Mouse (Mus musculus) spleen, adult 2 months (tissue): ENCODE data around the gene Zfhx3. TPM values are rescaled to one million over a fixed set of nuclear protein-coding genes. Genes with fewer than 3 reads are reported as not detected.

Experiments used
- DNase-seq, 2 experiments: peaks; one replicate each; pipeline versions ENCODE4 v3.0.0 to v3.0.0-alpha.2; 2012 to 2021; ENCODE audit warnings: low spot score in 2 of 2, low read depth in 1 of 2
- H3K27ac ChIP-seq: fragments of 200-500 bp; 2 replicates; pipeline ENCODE4 v1.5.1; 2012; ENCODE audit warnings: low read length, inconsistent platforms; ENCODE audit not compliant: insufficient read depth
- H3K27me3 ChIP-seq: fragments of 200-500 bp; 2 replicates; pipeline ENCODE4 v1.6.1; 2012; ENCODE audit warnings: mild to moderate bottlenecking, moderate library complexity, low read length, inconsistent platforms; ENCODE audit not compliant: control insufficient read depth, insufficient read depth
- H3K36me3 ChIP-seq: fragments of 200-500 bp; 2 replicates; pipeline ENCODE4 v1.6.1; 2012; ENCODE audit warnings: mild to moderate bottlenecking, low read length, inconsistent platforms; ENCODE audit not compliant: control insufficient read depth, insufficient read depth
- H3K4me1 ChIP-seq: fragments of 200-500 bp; 2 replicates; pipeline ENCODE4 v1.6.1; 2011; ENCODE audit warnings: inconsistent platforms; ENCODE audit not compliant: control insufficient read depth, insufficient read depth, insufficient read length
- H3K4me3 ChIP-seq: fragments of 200-500 bp; 2 replicates; pipeline ENCODE4 v1.5.1; 2011; ENCODE audit warnings: mild to moderate bottlenecking, inconsistent platforms; ENCODE audit not compliant: insufficient read depth, insufficient read length; ENCODE audit errors: extremely low read depth
- CTCF ChIP-seq: fragments of 200-500 bp; IDR thresholded peaks from 2 replicates; pipeline ENCODE4 v1.5.1; 2011; ENCODE audit warnings: mild to moderate bottlenecking, inconsistent platforms; ENCODE audit not compliant: insufficient read depth, insufficient read length, insufficient replicate concordance; ENCODE audit errors: extremely low read depth
- POLR2A ChIP-seq: fragments of 200-500 bp; IDR thresholded peaks from 2 replicates; pipeline ENCODE4 v1.6.1; 2011; ENCODE audit warnings: low read depth, low read length, inconsistent platforms
- WGBS: fragments of 180-500 bp; shearing (Covaris S2); methylation state at CpG from one replicate; pipeline ENCODE4 v1.1.7; 2018; 5-methylcytosine and 5-hydroxymethylcytosine counted together
- polyA plus RNA-seq: library from polyadenylated mRNA; depleted of rRNA; stranded (reverse); fragments of >200 nt; gene quantifications from 2 replicates; pipeline ENCODE4 v1.2.3, GENCODE M21; 2012

The Zfhx3 gene
- polyA plus RNA-seq, 1 experiment: 1.5 TPM

DNA sequence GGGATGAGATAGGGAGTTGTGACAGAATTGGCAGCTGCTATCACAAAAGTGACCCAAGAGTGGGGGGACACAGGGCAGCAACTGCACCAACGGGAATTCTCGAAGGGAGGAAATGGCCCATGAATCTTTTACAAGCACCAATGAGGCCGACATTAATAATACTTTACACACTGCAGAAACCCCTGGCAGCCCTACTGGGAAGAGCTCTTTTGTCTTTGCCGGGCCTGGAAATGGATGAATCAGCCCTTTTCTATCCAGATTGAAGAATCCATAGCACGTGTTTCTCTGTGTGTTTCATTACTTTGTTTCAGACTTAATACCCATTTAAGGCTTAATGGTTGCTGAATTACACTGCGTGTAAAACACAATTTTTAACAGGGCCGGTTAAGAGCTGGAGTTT lies 430.6 kb downstream of the Zfhx3 start:
- H3K27ac ChIP-seq: no peak overlapping the region
- H3K4me1 ChIP-seq: no peaks in the 10 kb centered on the region
- H3K27me3 ChIP-seq: no peaks in the 10 kb centered on the region
- H3K36me3 ChIP-seq: no peaks in the 10 kb centered on the region
- H3K4me3 ChIP-seq: no peak overlapping the region
- WGBS: 65% methylated on average over 7 of the region's 7 CpGs
- TF ChIP-seq CTCF: no peak
- DNase-seq: no peak

DNA sequence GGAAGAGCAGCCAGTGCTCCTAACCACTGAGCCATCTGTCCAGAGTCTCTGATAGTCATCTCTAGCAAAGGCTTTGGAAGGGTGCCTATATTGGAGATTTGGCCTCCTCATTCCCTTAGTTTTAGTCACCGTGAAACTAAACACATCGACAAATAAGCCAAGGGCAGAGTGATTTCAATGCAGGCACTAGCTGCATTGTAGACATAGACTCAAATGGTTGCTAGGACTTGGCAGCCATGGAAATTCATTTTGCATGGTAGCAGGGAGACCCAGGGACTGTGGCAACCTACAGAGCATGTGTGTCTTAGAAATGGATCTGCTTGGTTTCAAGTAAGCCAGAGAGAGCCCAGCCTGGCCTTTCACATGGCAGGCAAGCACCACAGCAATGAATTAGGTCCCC lies 435.6 kb downstream of the Zfhx3 start:
- Histone ChIP-seq H3K36me3 (no peaks in the 10 kb centered on the region), H3K4me1 (no peaks in the 10 kb centered on the region), H3K27me3 (no peaks in the 10 kb centered on the region), H3K4me3 (no peak overlapping the region), H3K27ac (no peak overlapping the region)
- no peak for TF ChIP-seq POLR2A
- no peak for DNase-seq
- WGBS: 91% methylated on average over 2 of the region's 2 CpGs

DNA sequence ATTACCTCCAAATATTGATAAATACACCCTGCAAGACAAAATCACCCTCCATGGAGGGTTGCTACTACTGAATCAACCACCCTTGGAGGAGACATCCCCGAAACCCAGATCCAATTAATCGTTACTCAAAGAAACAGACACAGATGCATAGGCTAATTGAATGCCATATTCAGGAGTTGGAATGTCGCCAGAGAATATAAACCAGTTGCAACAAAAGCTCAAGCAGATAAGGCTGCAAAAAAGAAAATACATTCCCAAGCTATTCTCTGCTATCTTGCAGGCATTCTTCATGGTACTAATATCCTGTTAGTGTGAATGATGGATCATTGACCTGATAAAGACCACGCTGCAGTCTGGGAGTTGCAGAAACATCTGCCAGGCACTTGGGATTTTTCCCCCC lies 440.7 kb downstream of the Zfhx3 start:
- H3K27me3 ChIP-seq: no peaks in the 10 kb centered on the region
- no peak overlapping the region for H3K27ac ChIP-seq
- H3K4me3 ChIP-seq: no peak overlapping the region
- TF ChIP-seq POLR2A (no peak), CTCF (no peak)
- peaks cover 3% of the 10 kb centered on the region; the same call in 1 of the 2 replicates for H3K4me1 ChIP-seq
- WGBS: 85% methylated on average over 4 of the region's 4 CpGs
- no peak for DNase-seq
- no peaks in the 10 kb centered on the region for H3K36me3 ChIP-seq

DNA sequence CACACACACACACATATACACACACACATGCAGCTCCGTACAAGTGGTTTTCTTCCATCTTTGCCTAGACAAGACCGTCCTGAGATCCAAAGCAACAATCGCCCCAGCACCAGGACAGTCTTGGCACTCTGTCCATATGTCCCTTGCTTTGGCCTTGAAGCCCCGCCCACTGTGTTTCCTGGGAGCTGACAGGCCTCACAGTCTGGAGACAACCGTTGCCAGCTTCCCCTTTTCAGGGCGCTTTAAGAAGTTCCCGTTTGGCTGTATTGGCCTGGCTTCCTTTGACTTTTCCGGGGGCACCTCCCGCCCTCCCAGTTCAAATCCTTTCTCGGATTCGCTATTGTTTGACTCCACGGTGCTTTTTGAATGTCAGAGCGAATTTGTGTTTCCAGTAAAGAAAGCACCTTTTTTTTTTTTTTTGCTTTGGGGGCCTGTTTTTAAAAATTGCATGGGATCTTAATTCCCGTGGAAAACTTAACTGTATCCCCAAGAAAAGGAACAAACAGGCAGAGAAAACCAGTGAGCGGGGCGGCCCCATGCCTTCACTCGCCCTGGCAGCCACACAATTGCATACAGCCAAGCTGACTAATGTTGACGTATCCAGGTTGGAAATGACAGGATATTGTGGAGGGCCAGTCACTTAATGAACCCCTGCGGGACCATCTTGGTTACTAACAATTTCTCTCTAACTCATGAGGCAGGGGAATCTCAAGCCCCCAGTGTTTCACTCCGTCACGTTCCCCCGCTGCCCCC lies 444.9 kb downstream of the Zfhx3 start:
- 28% methylated on average over 22 of the region's 22 CpGs for WGBS
- H3K4me3 ChIP-seq: no peak overlapping the region
- no peaks in the 10 kb centered on the region for H3K36me3 ChIP-seq
- H3K27me3 ChIP-seq: no peaks in the 10 kb centered on the region
- no peak overlapping the region for H3K27ac ChIP-seq
- peaks cover 3% of the 10 kb centered on the region; the same call in 1 of the 2 replicates for H3K4me1 ChIP-seq
- DNase-seq: no peak
- TF ChIP-seq POLR2A: no peak
- TF ChIP-seq CTCF: no peak

DNA sequence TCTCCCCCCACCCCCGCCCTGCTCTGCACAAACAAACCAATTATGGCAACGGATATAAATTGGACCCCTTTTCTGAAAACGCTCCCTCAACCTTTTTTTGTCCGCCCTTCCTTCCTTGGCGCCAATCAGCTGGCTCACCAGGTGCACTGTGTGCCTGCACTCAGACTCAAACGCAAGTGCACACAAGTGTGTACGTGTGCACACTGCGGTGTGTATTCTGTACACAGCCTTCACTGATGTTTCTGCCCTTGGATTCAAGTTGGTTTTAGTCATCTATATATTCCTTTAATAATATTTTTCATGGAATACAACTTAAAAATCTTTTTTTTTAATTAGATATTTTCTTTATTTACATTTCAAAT lies 445.4 kb downstream of the Zfhx3 start:
- H3K4me3 ChIP-seq: no peak overlapping the region
- no peak overlapping the region for H3K27ac ChIP-seq
- H3K36me3 ChIP-seq: no peaks in the 10 kb centered on the region
- TF ChIP-seq POLR2A (no peak), CTCF (no peak)
- no peak for DNase-seq
- H3K4me1 ChIP-seq: peaks cover 4% of the 10 kb centered on the region; the same call in 1 of the 2 replicates
- WGBS: 80% methylated on average over 8 of the region's 8 CpGs
- H3K27me3 ChIP-seq: no peaks in the 10 kb centered on the region

DNA sequence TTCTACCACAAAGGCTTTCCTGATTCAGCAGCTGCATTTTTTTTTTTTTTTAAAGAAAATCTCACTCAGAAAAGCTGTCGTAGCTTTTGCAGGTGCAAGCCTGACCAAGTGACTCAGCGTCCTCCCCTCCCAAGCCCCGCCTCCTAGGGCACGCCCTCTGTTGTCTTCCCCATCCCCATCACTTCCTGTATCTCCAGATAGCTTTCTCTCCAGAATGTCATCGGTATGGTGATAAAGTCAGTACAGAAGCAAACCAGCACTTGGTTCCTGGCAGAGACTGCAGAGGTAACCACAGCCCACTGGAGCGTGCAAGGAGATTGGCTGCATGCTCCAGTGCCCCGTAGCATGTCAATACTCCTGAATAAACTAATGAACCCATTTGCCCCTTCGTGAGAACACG lies 450.5 kb downstream of the Zfhx3 start:
- no peak for TF ChIP-seq POLR2A
- no peak for TF ChIP-seq CTCF
- Histone ChIP-seq H3K27ac (no peak overlapping the region), H3K36me3 (no peaks in the 10 kb centered on the region), H3K4me3 (no peak overlapping the region), H3K27me3 (no peaks in the 10 kb centered on the region), H3K4me1 (peaks cover 2% of the 10 kb centered on the region; the same call in 1 of the 2 replicates)
- 13% methylated on average over 9 of the region's 9 CpGs for WGBS
- DNase-seq: no peak

DNA sequence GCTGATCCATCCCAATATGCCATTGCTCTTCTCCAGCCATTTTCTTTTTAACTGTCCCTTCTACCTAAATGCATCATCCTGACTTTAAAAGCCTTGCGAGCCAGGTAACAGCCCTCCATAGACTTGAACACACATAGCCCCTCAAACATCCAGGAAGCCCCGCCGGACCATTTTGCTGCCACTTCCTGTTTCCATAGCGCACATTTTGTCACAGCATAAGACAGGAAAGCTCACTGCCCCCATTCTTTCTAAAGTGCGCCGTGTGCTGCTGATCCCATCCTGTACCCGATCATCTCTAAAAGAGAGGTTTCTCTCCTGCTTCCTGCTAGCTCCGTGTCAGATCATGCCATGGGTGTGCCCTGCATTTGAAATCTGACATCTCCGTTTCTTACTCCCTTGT lies 459.7 kb downstream of the Zfhx3 start:
- 24% methylated on average over 9 of the region's 9 CpGs for WGBS
- H3K27me3 ChIP-seq: no peaks in the 10 kb centered on the region
- H3K4me1 ChIP-seq: no peaks in the 10 kb centered on the region
- no peak for DNase-seq
- no peak overlapping the region for H3K27ac ChIP-seq
- H3K36me3 ChIP-seq: no peaks in the 10 kb centered on the region
- TF ChIP-seq CTCF: no peak
- no peak for TF ChIP-seq POLR2A
- no peak overlapping the region for H3K4me3 ChIP-seq
